ENCODE assay signal across 12 mouse cellular contexts in the genomic region with DNA sequence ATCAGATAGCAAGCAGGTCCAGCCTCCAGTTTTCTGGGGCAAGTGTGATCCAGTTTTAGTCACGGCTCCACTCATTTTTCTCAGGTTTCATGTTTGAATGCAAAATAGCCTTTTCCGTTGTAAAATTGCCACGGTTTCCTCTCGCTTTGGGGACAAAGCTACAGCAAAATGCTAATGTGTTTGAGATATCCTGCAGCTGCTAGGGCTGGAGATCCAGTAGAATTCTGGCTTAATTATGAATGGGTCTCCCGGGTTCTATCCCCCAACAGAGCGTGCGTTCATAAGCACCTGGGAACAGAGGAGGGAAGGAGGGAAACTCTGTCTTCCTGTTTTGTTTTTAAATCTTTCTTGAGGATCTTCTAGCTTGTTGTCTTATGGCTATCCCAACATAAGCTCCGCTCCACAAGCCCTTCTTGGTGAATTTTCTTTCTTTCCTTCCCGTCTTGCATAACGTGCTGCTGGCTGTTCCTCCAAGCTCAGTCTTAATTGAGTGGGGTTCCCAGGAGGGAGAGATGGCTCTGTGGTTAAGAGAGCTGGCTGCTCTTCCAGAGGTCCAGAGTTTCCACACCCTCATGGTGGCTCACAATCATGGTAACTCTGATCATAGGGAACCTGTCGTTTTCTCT. TPM values are rescaled to one million over a fixed set of nuclear protein-coding genes. Genes with fewer than 3 reads are reported as not detected.
DNase-seq lines count a peak whose midpoint lies in the region; ATAC-seq and TF ChIP-seq lines count a peak whose summit lies in the region.
"Had no signal": no experiment of that assay in that cellular context is flagged by ENCODE, and none has a peak within 500 bp of the region (broad histone marks: within the 10 kb centered on the region; RNA-seq: fewer than 3 reads in every experiment).

No protein-coding gene starts in this region.

- H3K27me3 ChIP-seq in stomach, postnatal 0 days (ENCODE audit: control insufficient read depth, insufficient read depth, low read length) = no peaks in the 10 kb centered on the region
- H3K27me3 ChIP-seq in neural tube, embryonic 15.5 days (replicated peaks) = no peaks in the 10 kb centered on the region

- H3K27ac ChIP-seq in bone marrow, adult 2 months (ENCODE audit: control insufficient read depth, insufficient read depth, low read depth, low read length, poor library complexity) = peak overlapping the region; percentile 68
- H3K27ac ChIP-seq in stomach, postnatal 0 days (replicated peaks) = no peak overlapping the region
- no peak overlapping the region for H3K27ac ChIP-seq in neural tube, embryonic 15.5 days (replicated peaks)

- TF ChIP-seq POLR2A in bone marrow, adult 2 months (IDR thresholded peaks at IDR 0.05; ENCODE audit: borderline replicate concordance, control insufficient read depth, low read depth, low read length) = no peak

- TF ChIP-seq EP300 in stomach, postnatal 0 days (optimal IDR thresholded peaks at IDR 0.05) = no peak

- no peak overlapping the region for H3K9ac ChIP-seq in stomach, postnatal 0 days (ENCODE audit: low read length)
- H3K9ac ChIP-seq in neural tube, embryonic 15.5 days (replicated peaks) = no peak overlapping the region

- no peak for TF ChIP-seq CTCF in bone marrow, adult 2 months (IDR thresholded peaks at IDR 0.05; ENCODE audit: control insufficient read depth, insufficient read depth, low read length)
- no peak for TF ChIP-seq CTCF in stomach, postnatal 0 days (IDR thresholded peaks at IDR 0.05; ENCODE audit: low read depth)

- no peaks in the 10 kb centered on the region for H3K9me3 ChIP-seq in stomach, postnatal 0 days (ENCODE audit: control insufficient read depth, low read length)
- H3K9me3 ChIP-seq in neural tube, embryonic 15.5 days (replicated peaks) = no peaks in the 10 kb centered on the region

- peak; percentile 4 for DNase-seq in layer of hippocampus, adult 11-12 months (ENCODE audit: low spot score)
- DNase-seq in layer of hippocampus, adult 9-10 months (ENCODE audit: low spot score) = no peak
- peak; percentile 38 for DNase-seq in lung, postnatal 25 days (ENCODE audit: low spot score)
- no peak for DNase-seq in stomach, postnatal 0 days (ENCODE audit: low spot score)
- no peak for DNase-seq in cerebellum, adult 11-12 months

- H3K36me3 ChIP-seq in stomach, postnatal 0 days (ENCODE audit: control insufficient read depth, insufficient read depth, low read length) = no peaks in the 10 kb centered on the region
- H3K36me3 ChIP-seq in neural tube, embryonic 15.5 days = no peaks in the 10 kb centered on the region

- peak overlapping the region; percentile 72 for H3K4me3 ChIP-seq in bone marrow, adult 2 months (replicated peaks; ENCODE audit: control insufficient read depth, low read depth, low read length)
- H3K4me3 ChIP-seq in stomach, postnatal 0 days (ENCODE audit: low read depth, low read length) = no peak overlapping the region
- H3K4me3 ChIP-seq in neural tube, embryonic 15.5 days (replicated peaks) = no peak overlapping the region

- ATAC-seq in granulocyte monocyte progenitor cell, adult 5-6 weeks (replicated peaks; ENCODE audit: poor library complexity, severe bottlenecking) = peak; percentile 48
- ATAC-seq in stomach, postnatal 0 days (ENCODE audit: low FRiP score, low TSS enrichment) = no peak
- no peak for ATAC-seq in neural tube, embryonic 15.5 days (ENCODE audit: low FRiP score)
- ATAC-seq: intestine, embryonic 16.5 days; midbrain, embryonic 16.5 days had no signal

- 1% methylated on average over 11 of the region's 11 CpGs for WGBS in bone marrow, adult 2 months
- 66% methylated on average over 11 of the region's 11 CpGs for WGBS in stomach, postnatal 0 days
- 53% methylated on average over 11 of the region's 11 CpGs for WGBS in neural tube, embryonic 15.5 days

- no peak overlapping the region for H3K4me2 ChIP-seq in stomach, postnatal 0 days (replicated peaks; ENCODE audit: low read depth)
- H3K4me2 ChIP-seq in neural tube, embryonic 15.5 days = no peak overlapping the region

- H3K4me1 ChIP-seq in bone marrow, adult 2 months (ENCODE audit: control insufficient read depth, insufficient read depth, low read length) = peaks cover 6% of the 10 kb centered on the region
- no peaks in the 10 kb centered on the region for H3K4me1 ChIP-seq in stomach, postnatal 0 days (replicated peaks; ENCODE audit: control insufficient read depth, insufficient read depth)
- H3K4me1 ChIP-seq in neural tube, embryonic 15.5 days = peaks cover 21% of the 10 kb centered on the region

RNA-seq across cellular contexts. Expression of a gene that starts 2.3 kb away (rescaled TPM):
- 11.9 and 14.5 TPM in 2 replicates for polyA plus RNA-seq in bone marrow, adult 2 months (2011; ENCODE audit: insufficient read depth, insufficient read length, low replicate concordance, missing spikeins)
- total RNA-seq in granulocyte monocyte progenitor cell, adult 5-6 weeks (2014; fragmentation: Nextera tagmentation) = 36.2 and 43.0 TPM in 2 replicates
- 28.3 and 28.6 TPM in 2 replicates for total RNA-seq in granulocyte monocyte progenitor cell, adult 5-6 weeks (2017)
- polyA plus RNA-seq in stomach, postnatal 0 days (2015; fragmentation: Nextera tagmentation; extraction: Ambion mirVana) = 0.10 TPM in 1 of 2 replicates, not detected in the other
- polyA plus RNA-seq in neural tube, embryonic 15.5 days (2015; fragmentation: Nextera tagmentation; extraction: Ambion mirVana) = not detected in 2 replicates
- total RNA-seq: liver, adult 2 months had no signal
- polyA plus RNA-seq: brain, embryonic 14.5 days; intestine, embryonic 16.5 days; liver, adult 2 months had no signal

Comparison
In these comparisons a context has a peak if more than half of its experiments do, and no peak if none do; other contexts are left out.
1. DNase-seq: peak in layer of hippocampus, adult 11-12 months (single experiment) and lung, postnatal 25 days (single experiment); none in layer of hippocampus, adult 9-10 months (single experiment), stomach, postnatal 0 days (single experiment) and cerebellum, adult 11-12 months (single experiment).
2. RNA of a gene that starts 2.3 kb away (polyA plus RNA-seq): 11.9 to 14.5 TPM in bone marrow, adult 2 months; 0.10 TPM in stomach, postnatal 0 days and not detected in neural tube, embryonic 15.5 days; every median in the first group is over 10 times any median in the second.